Comparison of ENCODE assay signal across 9 mouse cellular contexts in genomic region chr9:96887954-96888353, GRCm38 (mm10). TPM values are rescaled to one million over a fixed set of nuclear protein-coding genes. Genes with fewer than 3 reads are reported as not detected.
DNase-seq lines count a peak whose midpoint lies in the region; ATAC-seq and TF ChIP-seq lines count a peak whose summit lies in the region.
"Had no signal": no experiment of that assay in that cellular context is flagged by ENCODE, and none has a peak within 500 bp of the region (broad histone marks: within the 10 kb centered on the region; RNA-seq: fewer than 3 reads in every experiment).

No protein-coding gene starts in this region.

- H3K4me1 ChIP-seq in forebrain, postnatal 0 days (ENCODE audit: insufficient read depth), result peaks cover 17% of the 10 kb centered on the region; the same call in 1 of the 2 replicates
- H3K4me1 ChIP-seq in midbrain, embryonic 11.5 days (ENCODE audit: control insufficient read depth, insufficient read depth, low read length), result peaks cover 35% of the 10 kb centered on the region

- WGBS in forebrain, postnatal 0 days, result 15% methylated on average over 6 of the region's 6 CpGs
- 21% methylated on average over 6 of the region's 6 CpGs for WGBS in midbrain, embryonic 11.5 days

- peak overlapping the region; percentile 95 for H3K4me2 ChIP-seq in forebrain, postnatal 0 days (ENCODE audit: low read depth)
- peak overlapping the region; percentile 95 for H3K4me2 ChIP-seq in midbrain, embryonic 11.5 days

- H3K9me3 ChIP-seq in forebrain, postnatal 0 days (ENCODE audit: low read length), result no peaks in the 10 kb centered on the region
- no peaks in the 10 kb centered on the region for H3K9me3 ChIP-seq in midbrain, embryonic 11.5 days (ENCODE audit: control insufficient read depth, low read length)

- no peak for ATAC-seq in forebrain, postnatal 0 days
- peak; percentile 19; the same call in 1 of the 2 replicates for ATAC-seq in midbrain, embryonic 11.5 days (ENCODE audit: low FRiP score)
- ATAC-seq: inflammation-experienced regulatory T-cells, adult 6 months had no signal

- H3K4me3 ChIP-seq in forebrain, postnatal 0 days (ENCODE audit: low read depth, low read length), result peak overlapping the region; percentile 73
- peak overlapping the region; percentile 61 for H3K4me3 ChIP-seq in midbrain, embryonic 11.5 days (ENCODE audit: low read depth, low read length)

- H3K27ac ChIP-seq in forebrain, postnatal 0 days (ENCODE audit: low read depth, low read length), result 0 out of 2 replicates have a peak overlapping the region, but pooled peaks have one; percentile 64
- no peak overlapping the region for H3K27ac ChIP-seq in midbrain, embryonic 11.5 days (ENCODE audit: low read depth, low read length)

- 0 out of 2 replicates have a peak overlapping the region, but pooled peaks have one; percentile 19 for H3K9ac ChIP-seq in forebrain, postnatal 0 days
- H3K9ac ChIP-seq in midbrain, embryonic 11.5 days (ENCODE audit: low read length), result peak overlapping the region; percentile 81; the same call in 1 of the 2 replicates

- DNase-seq in embryo, embryonic 11 days, result peak; percentile 47
- no peak for DNase-seq in embryo, embryonic 9.5 days (ENCODE audit: extremely low spot score)
- DNase-seq in cerebellum, adult 11-12 months, result peak; percentile 83
- DNase-seq in forebrain, postnatal 0 days, result no peak
- no peak for DNase-seq in midbrain, embryonic 11.5 days (ENCODE audit: low spot score, missing footprints)
- DNase-seq in ovary, postnatal 36 days (ENCODE audit: low spot score), result no peak
- no peak for DNase-seq in ovary, postnatal 14 days (ENCODE audit: low spot score)
- no peak for DNase-seq in thymus, postnatal 10 days (ENCODE audit: low spot score in 2 of 2)

- no peaks in the 10 kb centered on the region for H3K36me3 ChIP-seq in forebrain, postnatal 0 days (ENCODE audit: insufficient read depth)
- no peaks in the 10 kb centered on the region for H3K36me3 ChIP-seq in midbrain, embryonic 11.5 days (ENCODE audit: control insufficient read depth, insufficient read depth, low read length)

- no peak for TF ChIP-seq CTCF in forebrain, postnatal 0 days (IDR thresholded peaks at IDR 0.05; ENCODE audit: low read depth)

- H3K27me3 ChIP-seq in forebrain, postnatal 0 days (ENCODE audit: insufficient read depth, low read length), result no peaks in the 10 kb centered on the region
- 0 out of 2 replicates have a peak, but pooled peaks cover 2% of the 10 kb centered on the region for H3K27me3 ChIP-seq in midbrain, embryonic 11.5 days (ENCODE audit: control insufficient read depth, insufficient read depth, low read length)

RNA-seq across cellular contexts. Expression of gene Pxylp1, which starts 4.5 kb away (rescaled TPM):
- 25.2 and 35.1 TPM in 2 replicates for total RNA-seq in forebrain, postnatal 0 days (2014; rRNA removed)
- polyA plus RNA-seq in forebrain, postnatal 0 days (2015; fragmentation: Nextera tagmentation; extraction: Ambion mirVana), result 14.9 and 22.6 TPM in 2 replicates
- polyA plus RNA-seq in midbrain, embryonic 11.5 days (2014; fragmentation: Nextera tagmentation; extraction: Ambion mirVana), result 63.8 and 71.8 TPM in 2 replicates

Comparison
In these comparisons a context has a peak if more than half of its experiments do, and no peak if none do; other contexts are left out.
1. DNase-seq: peak in embryo, embryonic 11 days (single experiment) and cerebellum, adult 11-12 months (single experiment); none in embryo, embryonic 9.5 days (single experiment), forebrain, postnatal 0 days (single experiment), midbrain, embryonic 11.5 days (single experiment), ovary, postnatal 36 days (single experiment), ovary, postnatal 14 days (single experiment) and thymus, postnatal 10 days (0 of 2).